Mouse (Mus musculus): Measurements from ENCODE around the gene Mill2. TPM values are rescaled to one million over a fixed set of nuclear protein-coding genes. Genes with fewer than 3 reads are reported as not detected.

The Mill2 gene
- polyA plus RNA-seq, 1 experiment from 2014 or later, result 1.3 TPM

GRCm38 (mm10) chr7:18829545-18829944 is 10.2 kb upstream of the Mill2 start:
- no peak overlapping the region for H3K4me2 ChIP-seq (ENCODE audit: low read depth, low read length)
- H3K9me3 ChIP-seq (replicated peaks; ENCODE audit: control insufficient read depth, low read length), result no peaks in the 10 kb centered on the region
- no peak overlapping the region for H3K9ac ChIP-seq (ENCODE audit: low read length)
- 82% methylated on average over 7 of the region's 7 CpGs for WGBS
- no peak overlapping the region for H3K4me3 ChIP-seq (replicated peaks; ENCODE audit: low read length)
- no peak for ATAC-seq (ENCODE audit: insufficient read depth, low FRiP score)
- H3K27me3 ChIP-seq (ENCODE audit: control insufficient read depth, insufficient read depth, low read length), result no peaks in the 10 kb centered on the region
- H3K4me1 ChIP-seq (ENCODE audit: control insufficient read depth, insufficient read depth, low read length), result no peaks in the 10 kb centered on the region
- H3K36me3 ChIP-seq (ENCODE audit: control insufficient read depth, insufficient read depth, low read length), result no peaks in the 10 kb centered on the region
- no peak overlapping the region for H3K27ac ChIP-seq (ENCODE audit: low read length)

GRCm38 (mm10) chr7:18832298-18832697 is 7.5 kb upstream of the Mill2 start:
- ATAC-seq (ENCODE audit: insufficient read depth, low FRiP score), result no peak
- Histone ChIP-seq H3K4me1 (ENCODE audit: control insufficient read depth, insufficient read depth, low read length) (no peaks in the 10 kb centered on the region), H3K4me3 (replicated peaks; ENCODE audit: low read length) (no peak overlapping the region), H3K9ac (ENCODE audit: low read length) (no peak overlapping the region), H3K4me2 (ENCODE audit: low read depth, low read length) (no peak overlapping the region), H3K27ac (ENCODE audit: low read length) (no peak overlapping the region), H3K9me3 (replicated peaks; ENCODE audit: control insufficient read depth, low read length) (no peaks in the 10 kb centered on the region), H3K27me3 (ENCODE audit: control insufficient read depth, insufficient read depth, low read length) (no peaks in the 10 kb centered on the region), H3K36me3 (ENCODE audit: control insufficient read depth, insufficient read depth, low read length) (no peaks in the 10 kb centered on the region)
- 44% methylated on average over 13 of the region's 13 CpGs for WGBS

GRCm38 (mm10) chr7:18840386-18841173 is 814 bp downstream of the Mill2 start:
- peak overlapping the region; percentile 71 for H3K9ac ChIP-seq (ENCODE audit: low read length)
- H3K9me3 ChIP-seq (replicated peaks; ENCODE audit: control insufficient read depth, low read length), result no peaks in the 10 kb centered on the region
- peak overlapping the region; percentile 71 for H3K4me2 ChIP-seq (ENCODE audit: low read depth, low read length)
- peaks cover 6% of the 10 kb centered on the region; the same call in 1 of the 2 replicates for H3K4me1 ChIP-seq (ENCODE audit: control insufficient read depth, insufficient read depth, low read length)
- H3K36me3 ChIP-seq (ENCODE audit: control insufficient read depth, insufficient read depth, low read length), result no peaks in the 10 kb centered on the region
- H3K27ac ChIP-seq (ENCODE audit: low read length), result peak overlapping the region; percentile 97
- ATAC-seq (ENCODE audit: insufficient read depth, low FRiP score), result peak; percentile 94
- no peaks in the 10 kb centered on the region for H3K27me3 ChIP-seq (ENCODE audit: control insufficient read depth, insufficient read depth, low read length)
- peak overlapping the region; percentile 54 for H3K4me3 ChIP-seq (replicated peaks; ENCODE audit: low read length)
- 4% methylated on average over 14 of the region's 17 CpGs for WGBS

GRCm38 (mm10) chr7:18841174-18841567 is 1.4 kb downstream of the Mill2 start:
- Histone ChIP-seq H3K4me1 (ENCODE audit: control insufficient read depth, insufficient read depth, low read length) (peaks cover 6% of the 10 kb centered on the region; the same call in 1 of the 2 replicates), H3K36me3 (ENCODE audit: control insufficient read depth, insufficient read depth, low read length) (no peaks in the 10 kb centered on the region), H3K9me3 (replicated peaks; ENCODE audit: control insufficient read depth, low read length) (no peaks in the 10 kb centered on the region), H3K4me3 (replicated peaks; ENCODE audit: low read length) (peak overlapping the region; percentile 43), H3K4me2 (ENCODE audit: low read depth, low read length) (peak overlapping the region; percentile 71), H3K9ac (ENCODE audit: low read length) (peak overlapping the region; percentile 71), H3K27ac (ENCODE audit: low read length) (peak overlapping the region; percentile 93), H3K27me3 (ENCODE audit: control insufficient read depth, insufficient read depth, low read length) (no peaks in the 10 kb centered on the region)
- ATAC-seq (ENCODE audit: insufficient read depth, low FRiP score), result no peak; the same call in 1 of the 2 replicates
- WGBS, result 75% methylated on average over 1 of the region's 1 CpGs

- no peak for ATAC-seq (ENCODE audit: insufficient read depth, low FRiP score)
- Histone ChIP-seq H3K4me3 (replicated peaks; ENCODE audit: low read length) (no peak overlapping the region), H3K36me3 (ENCODE audit: control insufficient read depth, insufficient read depth, low read length) (no peaks in the 10 kb centered on the region), H3K4me2 (ENCODE audit: low read depth, low read length) (no peak overlapping the region), H3K27ac (ENCODE audit: low read length) (no peak overlapping the region), H3K27me3 (ENCODE audit: control insufficient read depth, insufficient read depth, low read length) (no peaks in the 10 kb centered on the region), H3K4me1 (ENCODE audit: control insufficient read depth, insufficient read depth, low read length) (peaks cover 11% of the 10 kb centered on the region; the same call in 1 of the 2 replicates), H3K9ac (ENCODE audit: low read length) (no peak overlapping the region), H3K9me3 (replicated peaks; ENCODE audit: control insufficient read depth, low read length) (no peaks in the 10 kb centered on the region)
- 21% methylated on average over 5 of the region's 5 CpGs for WGBS
These were observed 5.0 kb downstream of the Mill2 start for GRCm38 (mm10) chr7:18844811-18845210.

- Histone ChIP-seq H3K9ac (ENCODE audit: low read length) (no peak overlapping the region), H3K9me3 (replicated peaks; ENCODE audit: control insufficient read depth, low read length) (no peaks in the 10 kb centered on the region), H3K4me2 (ENCODE audit: low read depth, low read length) (no peak overlapping the region), H3K27me3 (ENCODE audit: control insufficient read depth, insufficient read depth, low read length) (no peaks in the 10 kb centered on the region), H3K27ac (ENCODE audit: low read length) (no peak overlapping the region), H3K36me3 (ENCODE audit: control insufficient read depth, insufficient read depth, low read length) (no peaks in the 10 kb centered on the region), H3K4me3 (replicated peaks; ENCODE audit: low read length) (no peak overlapping the region), H3K4me1 (ENCODE audit: control insufficient read depth, insufficient read depth, low read length) (0 out of 2 replicates have a peak, but pooled peaks cover 7% of the 10 kb centered on the region)
- WGBS, result 74% methylated on average over 1 of the region's 1 CpGs
- ATAC-seq (ENCODE audit: insufficient read depth, low FRiP score), result peak; percentile 37; the same call in 1 of the 2 replicates
These were observed 8.6 kb downstream of the Mill2 start for GRCm38 (mm10) chr7:18848395-18848794.

- Histone ChIP-seq H3K4me2 (ENCODE audit: low read depth, low read length) (no peak overlapping the region), H3K36me3 (ENCODE audit: control insufficient read depth, insufficient read depth, low read length) (no peaks in the 10 kb centered on the region), H3K9ac (ENCODE audit: low read length) (no peak overlapping the region), H3K27me3 (ENCODE audit: control insufficient read depth, insufficient read depth, low read length) (no peaks in the 10 kb centered on the region), H3K4me3 (replicated peaks; ENCODE audit: low read length) (no peak overlapping the region), H3K9me3 (replicated peaks; ENCODE audit: control insufficient read depth, low read length) (no peaks in the 10 kb centered on the region), H3K4me1 (ENCODE audit: control insufficient read depth, insufficient read depth, low read length) (peaks cover 6% of the 10 kb centered on the region; the same call in 1 of the 2 replicates), H3K27ac (ENCODE audit: low read length) (no peak overlapping the region; the same call in 1 of the 2 replicates)
- 71% methylated on average over 5 of the region's 5 CpGs for WGBS
- peak; percentile 50; the same call in 1 of the 2 replicates for ATAC-seq (ENCODE audit: insufficient read depth, low FRiP score)
These were observed 18.6 kb downstream of the Mill2 start for GRCm38 (mm10) chr7:18858310-18858916.

GRCm38 (mm10) chr7:18862801-18863200 is 23.0 kb downstream of the Mill2 start:
- Histone ChIP-seq H3K27me3 (ENCODE audit: control insufficient read depth, insufficient read depth, low read length) (no peaks in the 10 kb centered on the region), H3K27ac (ENCODE audit: low read length) (no peak overlapping the region)

GRCm38 (mm10) chr7:18868491-18868890 is 28.7 kb downstream of the Mill2 start:
- Histone ChIP-seq H3K36me3 (ENCODE audit: control insufficient read depth, insufficient read depth, low read length) (no peaks in the 10 kb centered on the region), H3K9ac (ENCODE audit: low read length) (no peak overlapping the region), H3K9me3 (replicated peaks; ENCODE audit: control insufficient read depth, low read length) (peaks cover 4% of the 10 kb centered on the region; the same call in 1 of the 2 replicates), H3K27ac (ENCODE audit: low read length) (no peak overlapping the region), H3K27me3 (ENCODE audit: control insufficient read depth, insufficient read depth, low read length) (peaks cover 3% of the 10 kb centered on the region; the same call in 1 of the 2 replicates), H3K4me2 (ENCODE audit: low read depth, low read length) (no peak overlapping the region), H3K4me1 (ENCODE audit: control insufficient read depth, insufficient read depth, low read length) (peaks cover 5% of the 10 kb centered on the region), H3K4me3 (replicated peaks; ENCODE audit: low read length) (no peak overlapping the region)
- 93% methylated on average over 2 of the region's 2 CpGs for WGBS
- no peak for ATAC-seq (ENCODE audit: insufficient read depth, low FRiP score)

More at GRCm38 (mm10) chr7:18862801-18863200, 23.0 kb downstream of the Mill2 start:
- Histone ChIP-seq H3K4me3 (replicated peaks; ENCODE audit: low read length) (no peak overlapping the region), H3K4me1 (ENCODE audit: control insufficient read depth, insufficient read depth, low read length) (peaks cover 6% of the 10 kb centered on the region; the same call in 1 of the 2 replicates), H3K36me3 (ENCODE audit: control insufficient read depth, insufficient read depth, low read length) (no peaks in the 10 kb centered on the region), H3K4me2 (ENCODE audit: low read depth, low read length) (no peak overlapping the region), H3K9ac (ENCODE audit: low read length) (no peak overlapping the region), H3K9me3 (replicated peaks; ENCODE audit: control insufficient read depth, low read length) (no peaks in the 10 kb centered on the region)
- no peak for ATAC-seq (ENCODE audit: insufficient read depth, low FRiP score)
- 76% methylated on average over 6 of the region's 6 CpGs for WGBS

All from stomach, embryonic 16.5 days (tissue).